Mouse (Mus musculus): ENCODE data around the gene Gm20855. TPM values are rescaled to one million over a fixed set of nuclear protein-coding genes. Genes with fewer than 3 reads are reported as not detected.
"Not testable (repeated sequence)": the region's sequence is repeated elsewhere in the genome, so short reads cannot be mapped to it uniquely, and the experiment has no call there.

Gene Gm20855
- not detected in 2 replicates for polyA plus RNA-seq (2012; rRNA removed)

DNA sequence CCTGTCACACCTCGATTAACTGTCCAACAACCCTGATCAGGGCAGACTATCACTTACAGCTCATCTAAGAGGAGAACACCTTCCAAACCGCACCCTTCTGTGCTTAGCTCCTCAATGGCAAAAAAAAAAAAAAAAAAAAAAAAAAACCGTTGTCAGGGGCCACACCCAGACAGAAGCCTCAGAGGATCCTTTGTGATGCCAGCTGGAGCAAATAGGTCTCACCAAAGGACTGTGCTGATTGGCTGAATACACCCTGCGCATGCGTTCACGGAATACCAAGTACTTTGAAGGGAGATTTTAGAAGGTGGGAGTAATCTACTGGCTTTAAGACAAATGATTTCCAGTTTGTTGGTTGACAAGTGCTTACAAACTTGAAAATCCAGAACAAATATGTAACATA is at the start of gene Gm20855:
Gene Gm20855 (minus strand): TSS at position 101 of the 400 bp plus-strand sequence.
- H3K27me3 ChIP-seq (ENCODE audit: control insufficient read depth, insufficient read depth, low read length); DNase-seq; H3K4me1 ChIP-seq (replicated peaks; ENCODE audit: control insufficient read depth, insufficient read depth, low read length); H3K36me3 ChIP-seq (ENCODE audit: control insufficient read depth, insufficient read depth, low read length); H3K27ac ChIP-seq (ENCODE audit: control insufficient read depth, insufficient read depth, low read length); H3K4me3 ChIP-seq (ENCODE audit: control insufficient read depth, insufficient read depth, low read length): not testable (repeated sequence)
- no CpG with 5 or more reads among the region's 6 CpGs for WGBS
